Mouse (Mus musculus): Measurements from ENCODE around the gene Gm8300. TPM values are rescaled to one million over a fixed set of nuclear protein-coding genes. Genes with fewer than 3 reads are reported as not detected.
"Not testable (repeated sequence)": the region's sequence is repeated elsewhere in the genome, so short reads cannot be mapped to it uniquely, and the experiment has no call there.

Gene Gm8300
- polyA plus RNA-seq (2015; fragmentation: Nextera tagmentation; extraction: Ambion mirVana), result not detected in 2 replicates

- not testable (repeated sequence) for H3K36me3 ChIP-seq (ENCODE audit: poor library complexity, severe bottlenecking); H3K9me3 ChIP-seq (replicated peaks); H3K4me1 ChIP-seq; ATAC-seq; H3K9ac ChIP-seq; H3K27me3 ChIP-seq; H3K4me3 ChIP-seq; H3K27ac ChIP-seq; H3K4me2 ChIP-seq
- WGBS, result 87% methylated on average over 4 of the region's 4 CpGs
Measured at GRCm38 (mm10) chr12:87514016-87514415, at the start of gene Gm8300. Gene Gm8300, plus strand, starts transcription at chr12:87514316.

GRCm38 (mm10) chr12:87464678-87465297 is 49.3 kb upstream of the Gm8300 start:
- H3K4me1 ChIP-seq, result 0 out of 2 replicates have a peak, but pooled peaks cover 7% of the 10 kb centered on the region
- H3K4me3 ChIP-seq, result no peak overlapping the region
- 91% methylated on average over 6 of the region's 6 CpGs for WGBS
- ATAC-seq, result no peak
- H3K27ac ChIP-seq, result no peak overlapping the region
- H3K9ac ChIP-seq, result no peak overlapping the region
- H3K36me3 ChIP-seq (ENCODE audit: poor library complexity, severe bottlenecking), result peaks cover 80% of the 10 kb centered on the region
- no peaks in the 10 kb centered on the region for H3K9me3 ChIP-seq (replicated peaks)
- H3K4me2 ChIP-seq, result no peak overlapping the region
- H3K27me3 ChIP-seq, result no peaks in the 10 kb centered on the region

GRCm38 (mm10) chr12:87470263-87471136 is 43.6 kb upstream of the Gm8300 start:
- peaks cover 4% of the 10 kb centered on the region for H3K27me3 ChIP-seq
- WGBS, result 73% methylated on average over 7 of the region's 7 CpGs
- H3K4me3 ChIP-seq, result peak overlapping the region; percentile 79
- no peaks in the 10 kb centered on the region for H3K9me3 ChIP-seq (replicated peaks)
- H3K4me2 ChIP-seq, result peak overlapping the region; percentile 71
- no peak overlapping the region for H3K27ac ChIP-seq
- no peak for ATAC-seq
- H3K9ac ChIP-seq, result peak overlapping the region; percentile 92
- peaks cover 26% of the 10 kb centered on the region for H3K36me3 ChIP-seq (ENCODE audit: poor library complexity, severe bottlenecking)
- H3K4me1 ChIP-seq, result peaks cover 24% of the 10 kb centered on the region

- WGBS, result 0% methylated on average over 19 of the region's 19 CpGs
- Histone ChIP-seq H3K9me3 (replicated peaks) (no peaks in the 10 kb centered on the region), H3K9ac (peak overlapping the region; percentile 92), H3K36me3 (ENCODE audit: poor library complexity, severe bottlenecking) (peaks cover 21% of the 10 kb centered on the region), H3K4me2 (peak overlapping the region; percentile 71), H3K27ac (peak overlapping the region; percentile 75), H3K27me3 (peaks cover 4% of the 10 kb centered on the region), H3K4me1 (peaks cover 20% of the 10 kb centered on the region), H3K4me3 (peak overlapping the region; percentile 79)
- ATAC-seq, result no peak
Measured at GRCm38 (mm10) chr12:87471421-87471963, 42.6 kb upstream of the Gm8300 start.

GRCm38 (mm10) chr12:87471964-87472786 is 41.9 kb upstream of the Gm8300 start, which contains the start of gene Snw1:
Gene Snw1, minus strand, starts transcription at chr12:87472274.
- Histone ChIP-seq H3K27me3 (peaks cover 4% of the 10 kb centered on the region), H3K4me3 (peak within 1 kb of the TSS; percentile 79), H3K9me3 (replicated peaks) (no peaks in the 10 kb centered on the region), H3K4me1 (peaks cover 20% of the 10 kb centered on the region), H3K9ac (peak within 1 kb of the TSS; percentile 92), H3K4me2 (peak within 1 kb of the TSS; percentile 71), H3K36me3 (ENCODE audit: poor library complexity, severe bottlenecking) (peaks cover 14% of the 10 kb centered on the region), H3K27ac (peak within 1 kb of the TSS; percentile 75)
- WGBS, result 2% methylated on average over 45 of the region's 45 CpGs
- ATAC-seq, result peak; percentile 99

- whole genome bisulfite sequencing, result 86% methylated on average over 3 of the region's 3 CpGs
- no peak overlapping the region for H3K4me3 ChIP-seq
- H3K4me1 ChIP-seq, result peaks cover 17% of the 10 kb centered on the region
- no peaks in the 10 kb centered on the region for H3K9me3 ChIP-seq (replicated peaks)
- no peaks in the 10 kb centered on the region for H3K36me3 ChIP-seq (ENCODE audit: poor library complexity, severe bottlenecking)
- no peak overlapping the region for H3K9ac ChIP-seq
- no peak overlapping the region for H3K4me2 ChIP-seq
- no peak overlapping the region for H3K27ac ChIP-seq
- ATAC-seq, result no peak
- H3K27me3 ChIP-seq, result peaks cover 4% of the 10 kb centered on the region
Measured at GRCm38 (mm10) chr12:87474756-87475155, 39.4 kb upstream of the Gm8300 start.

GRCm38 (mm10) chr12:87482482-87482881 is 31.6 kb upstream of the Gm8300 start:
- not testable (repeated sequence) for H3K27me3 ChIP-seq; H3K4me1 ChIP-seq; H3K36me3 ChIP-seq (ENCODE audit: poor library complexity, severe bottlenecking); ATAC-seq; H3K27ac ChIP-seq; H3K4me2 ChIP-seq; H3K9me3 ChIP-seq (replicated peaks); H3K9ac ChIP-seq; H3K4me3 ChIP-seq
- WGBS, result 87% methylated on average over 5 of the region's 5 CpGs

GRCm38 (mm10) chr12:87488683-87489082 is 25.4 kb upstream of the Gm8300 start:
- not testable (repeated sequence) for H3K4me1 ChIP-seq; H3K4me2 ChIP-seq; H3K9me3 ChIP-seq (replicated peaks); H3K27ac ChIP-seq; H3K27me3 ChIP-seq; H3K4me3 ChIP-seq; ATAC-seq; H3K9ac ChIP-seq; H3K36me3 ChIP-seq (ENCODE audit: poor library complexity, severe bottlenecking)
- WGBS, result 73% methylated on average over 2 of the region's 2 CpGs

GRCm38 (mm10) chr12:87494421-87494820 is 19.7 kb upstream of the Gm8300 start, which contains the start of gene Gm5788:
Gene Gm5788, plus strand, starts transcription at chr12:87494721.
- not testable (repeated sequence) for H3K4me1 ChIP-seq; ATAC-seq; H3K4me2 ChIP-seq; H3K27ac ChIP-seq; H3K4me3 ChIP-seq; H3K27me3 ChIP-seq; H3K36me3 ChIP-seq (ENCODE audit: poor library complexity, severe bottlenecking); H3K9me3 ChIP-seq (replicated peaks); H3K9ac ChIP-seq
- WGBS, result 94% methylated on average over 3 of the region's 3 CpGs

GRCm38 (mm10) chr12:87519616-87520015 is 5.5 kb downstream of the Gm8300 start:
- H3K4me2 ChIP-seq; H3K36me3 ChIP-seq (ENCODE audit: poor library complexity, severe bottlenecking); H3K9me3 ChIP-seq (replicated peaks); H3K27me3 ChIP-seq; H3K4me3 ChIP-seq; H3K9ac ChIP-seq; H3K4me1 ChIP-seq; ATAC-seq; H3K27ac ChIP-seq: not testable (repeated sequence)
- 70% methylated on average over 3 of the region's 3 CpGs for WGBS

GRCm38 (mm10) chr12:87543927-87544326 is 29.8 kb downstream of the Gm8300 start:
- Histone ChIP-seq H3K4me1 (no peaks in the 10 kb centered on the region), H3K27me3 (no peaks in the 10 kb centered on the region), H3K27ac (no peak overlapping the region), H3K4me2 (no peak overlapping the region), H3K36me3 (ENCODE audit: poor library complexity, severe bottlenecking) (no peaks in the 10 kb centered on the region), H3K9me3 (replicated peaks) (no peaks in the 10 kb centered on the region), H3K4me3 (no peak overlapping the region), H3K9ac (no peak overlapping the region)
- WGBS, result 87% methylated on average over 3 of the region's 3 CpGs
- no peak for ATAC-seq
